Mouse (Mus musculus) bone marrow, adult 2 months (tissue): Measurements from ENCODE around the gene Plk2. TPM values are rescaled to one million over a fixed set of nuclear protein-coding genes. Genes with fewer than 3 reads are reported as not detected.
A peak's percentile ranks its signal among the peaks of the same experiment; 100 is the strongest.

Experiments
- H3K27ac ChIP-seq: fragments of 200-500 bp; 2 replicates; pipeline ENCODE4 v1.5.1; 2012; ENCODE audit warnings: low read depth, mild to moderate bottlenecking, control low read depth, inconsistent platforms, low read length; ENCODE audit not compliant: control insufficient read depth, poor library complexity, insufficient read depth
- H3K4me1 ChIP-seq: fragments of 200-500 bp; 2 replicates; pipeline ENCODE4 v1.6.1; 2011; ENCODE audit warnings: low read length; ENCODE audit not compliant: control insufficient read depth, insufficient read depth
- H3K4me3 ChIP-seq: fragments of 200-500 bp; replicated peaks from 2 replicates; pipeline ENCODE3; 2011; ENCODE audit warnings: mild to moderate bottlenecking, low read depth, low read length, control low read depth; ENCODE audit not compliant: control insufficient read depth
- CTCF ChIP-seq: fragments of 200-500 bp; IDR thresholded peaks from 2 replicates; pipeline ENCODE4 v1.5.1; 2011; ENCODE audit warnings: low read length, control low read depth; ENCODE audit not compliant: control insufficient read depth, insufficient read depth
- POLR2A ChIP-seq: fragments of 200-500 bp; IDR thresholded peaks from 2 replicates; pipeline ENCODE4 v1.6.1; 2011; ENCODE audit warnings: low read depth, mild to moderate bottlenecking, control low read depth, low read length, borderline replicate concordance; ENCODE audit not compliant: control insufficient read depth
- WGBS: fragments of 180-500 bp; shearing (Covaris S2); methylation state at CpG from one replicate; pipeline ENCODE4 v1.1.7; 2018; 5-methylcytosine and 5-hydroxymethylcytosine counted together
- polyA plus RNA-seq: library from polyadenylated mRNA; stranded (reverse); fragments of >200 nt; gene quantifications from 2 replicates; pipeline ENCODE4 v1.2.4, GENCODE M21; 2011; ENCODE audit warnings: low replicate concordance; ENCODE audit not compliant: missing spikeins, insufficient read depth, insufficient read length

Plk2 gene
- polyA plus RNA-seq, 1 experiment: 14.4 TPM

DNA sequence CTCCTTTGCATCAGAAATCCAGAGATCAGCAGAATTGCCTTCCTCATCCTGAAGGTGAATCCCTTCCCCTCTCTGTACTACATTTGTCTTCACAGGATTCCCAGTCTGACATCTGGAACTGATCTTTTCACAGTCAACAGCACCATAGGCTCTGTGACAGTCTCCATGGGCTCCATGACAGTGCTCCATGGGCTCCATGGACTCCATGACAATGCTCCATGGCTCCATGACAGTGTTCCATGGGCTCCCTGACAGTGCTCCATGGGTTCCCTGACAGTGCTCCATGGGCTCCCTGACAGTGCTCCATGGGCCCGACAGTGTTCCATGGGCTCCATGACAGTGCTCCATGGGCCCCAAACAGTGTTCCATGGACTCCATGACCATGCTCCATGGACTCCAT, 25.2 kb upstream of the Plk2 start:
- H3K4me3 ChIP-seq: no peak overlapping the region
- TF ChIP-seq POLR2A (no peak), CTCF (no peak)
- WGBS: 80% methylated on average over 1 of the region's 1 CpGs
- H3K4me1 ChIP-seq: peaks cover 3% of the 10 kb centered on the region; the same call in 1 of the 2 replicates
- H3K27ac ChIP-seq: no peak overlapping the region

DNA sequence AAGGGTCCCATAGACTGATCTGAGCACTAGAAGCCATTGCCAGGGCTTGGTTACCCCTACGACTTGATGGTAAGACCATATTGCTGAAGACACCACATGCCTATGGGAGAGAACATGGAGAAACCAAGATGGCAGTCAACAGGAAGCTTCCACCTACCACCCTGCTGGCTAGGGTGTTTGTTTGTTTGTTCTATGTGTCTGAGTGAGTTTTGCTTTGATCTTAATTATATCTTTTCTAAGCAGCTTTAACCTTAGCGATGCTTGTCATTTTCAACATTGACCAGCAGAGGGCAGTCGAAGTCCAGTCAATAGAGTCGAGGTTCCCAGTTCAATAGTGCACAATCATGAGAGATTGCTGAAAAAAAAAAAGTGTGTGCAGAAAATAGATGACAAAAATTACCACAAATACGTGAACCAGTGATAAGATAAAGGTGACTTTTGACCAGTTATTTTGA, 12.4 kb upstream of the Plk2 start:
- TF ChIP-seq POLR2A: no peak
- no peak for TF ChIP-seq CTCF
- no peaks in the 10 kb centered on the region for H3K4me1 ChIP-seq
- 17% methylated on average over 5 of the region's 5 CpGs for WGBS
- no peak overlapping the region for H3K4me3 ChIP-seq
- H3K27ac ChIP-seq: no peak overlapping the region

DNA sequence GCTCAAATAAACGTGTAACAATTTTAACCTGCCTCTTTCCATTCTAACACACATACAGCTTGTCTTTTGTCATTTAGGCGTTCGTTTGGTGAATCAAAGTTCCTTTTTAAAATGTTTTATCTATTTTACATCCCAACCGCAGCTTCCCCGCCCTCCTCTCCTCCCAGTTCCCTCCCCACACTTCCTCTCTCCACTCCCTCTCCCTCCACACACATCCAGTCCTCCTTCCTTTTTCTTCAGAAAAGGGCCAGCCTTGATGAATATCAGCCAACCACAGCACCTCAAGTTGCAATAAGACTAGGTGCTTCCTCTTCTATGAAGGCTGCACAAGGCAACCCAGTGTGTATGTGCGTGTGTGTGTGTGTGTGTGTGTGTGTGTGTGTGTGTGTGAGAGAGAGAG, 10.3 kb upstream of the Plk2 start:
- WGBS: under 1% methylated on average over 6 of the region's 6 CpGs
- TF ChIP-seq POLR2A (no peak), CTCF (no peak)
- H3K27ac ChIP-seq: no peak overlapping the region
- no peak overlapping the region for H3K4me3 ChIP-seq
- H3K4me1 ChIP-seq: no peaks in the 10 kb centered on the region

DNA sequence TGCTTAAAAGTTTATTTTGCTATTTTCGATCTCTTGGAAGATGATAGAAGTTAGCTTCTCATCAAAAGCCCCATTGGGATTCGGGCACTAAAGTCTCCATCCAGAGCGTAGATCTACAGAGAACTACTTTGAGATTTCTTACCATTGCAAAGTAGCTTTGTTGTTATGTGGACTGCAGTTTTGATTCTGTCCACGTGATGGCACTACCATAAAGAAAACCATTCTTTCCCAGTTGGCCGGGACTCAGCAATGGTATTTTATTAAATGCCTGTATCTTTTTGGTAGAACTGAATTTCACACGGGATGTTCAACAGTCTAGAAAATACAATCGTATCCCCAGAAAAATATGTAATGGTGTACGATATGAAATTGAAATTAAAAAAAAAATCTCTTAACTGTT, 2.6 kb upstream of the Plk2 start:
- 12% methylated on average over 8 of the region's 8 CpGs for WGBS
- TF ChIP-seq POLR2A (no peak), CTCF (no peak)
- H3K4me3 ChIP-seq: no peak overlapping the region
- H3K27ac ChIP-seq: no peak overlapping the region
- H3K4me1 ChIP-seq: no peaks in the 10 kb centered on the region; the same call in 1 of the 2 replicates

DNA sequence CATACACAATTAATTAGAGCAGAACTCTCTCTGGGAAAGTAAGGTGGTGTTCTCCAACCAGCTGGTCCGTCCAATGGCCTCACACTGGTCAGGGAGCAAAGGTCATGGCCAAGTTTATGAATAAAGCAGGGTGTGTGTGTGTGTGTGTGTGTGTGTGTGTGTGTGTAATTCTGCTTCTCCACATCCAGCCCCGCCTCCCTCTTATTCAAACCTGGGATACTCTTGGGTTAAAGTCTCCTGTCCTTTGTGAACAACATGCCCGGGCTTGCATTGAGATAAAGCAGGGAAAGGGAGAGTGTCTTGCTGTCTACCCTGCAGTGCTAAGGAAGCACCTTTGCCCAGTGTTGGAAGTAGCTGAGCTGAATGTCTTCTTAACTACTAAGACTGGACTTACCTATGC, 2.2 kb upstream of the Plk2 start:
- no peaks in the 10 kb centered on the region; the same call in 1 of the 2 replicates for H3K4me1 ChIP-seq
- WGBS: 50% methylated on average over 3 of the region's 3 CpGs
- H3K4me3 ChIP-seq: no peak overlapping the region
- H3K27ac ChIP-seq: no peak overlapping the region
- no peak for TF ChIP-seq POLR2A
- no peak for TF ChIP-seq CTCF

DNA sequence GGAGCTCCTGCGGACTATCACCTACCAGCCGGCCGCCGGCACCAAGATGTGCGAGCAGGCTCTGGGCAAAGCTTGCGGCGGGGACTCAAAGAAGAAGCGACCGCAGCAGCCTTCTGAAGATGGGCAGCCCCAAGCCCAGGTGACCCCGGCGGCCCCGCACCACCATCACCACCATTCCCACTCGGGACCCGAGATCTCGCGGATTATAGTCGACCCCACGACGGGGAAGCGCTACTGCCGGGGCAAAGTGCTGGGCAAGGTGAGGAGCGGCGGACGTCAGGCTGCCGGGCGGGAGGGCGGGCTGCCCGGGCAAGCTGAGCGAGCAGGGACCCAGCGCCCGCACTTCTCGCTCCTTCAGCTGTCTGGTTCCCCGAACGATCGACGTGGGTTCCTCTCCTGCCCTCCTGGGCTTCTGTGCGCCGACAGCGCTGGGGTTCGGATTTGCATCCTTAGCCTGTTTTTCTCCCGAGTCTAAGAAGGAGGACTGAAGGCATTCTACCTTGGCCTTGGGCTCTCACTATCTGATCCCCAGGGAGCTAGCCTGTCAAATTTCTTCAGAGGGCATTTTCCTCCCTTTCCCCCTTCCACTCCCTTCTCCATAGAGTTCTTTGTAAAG, 441 bp downstream of the Plk2 start:
- no peaks in the 10 kb centered on the region; the same call in 1 of the 2 replicates for H3K4me1 ChIP-seq
- H3K4me3 ChIP-seq: peak overlapping the region; percentile 62
- 2% methylated on average over 41 of the region's 41 CpGs for WGBS
- H3K27ac ChIP-seq: no peak overlapping the region
- TF ChIP-seq CTCF (no peak), POLR2A (no peak)

DNA sequence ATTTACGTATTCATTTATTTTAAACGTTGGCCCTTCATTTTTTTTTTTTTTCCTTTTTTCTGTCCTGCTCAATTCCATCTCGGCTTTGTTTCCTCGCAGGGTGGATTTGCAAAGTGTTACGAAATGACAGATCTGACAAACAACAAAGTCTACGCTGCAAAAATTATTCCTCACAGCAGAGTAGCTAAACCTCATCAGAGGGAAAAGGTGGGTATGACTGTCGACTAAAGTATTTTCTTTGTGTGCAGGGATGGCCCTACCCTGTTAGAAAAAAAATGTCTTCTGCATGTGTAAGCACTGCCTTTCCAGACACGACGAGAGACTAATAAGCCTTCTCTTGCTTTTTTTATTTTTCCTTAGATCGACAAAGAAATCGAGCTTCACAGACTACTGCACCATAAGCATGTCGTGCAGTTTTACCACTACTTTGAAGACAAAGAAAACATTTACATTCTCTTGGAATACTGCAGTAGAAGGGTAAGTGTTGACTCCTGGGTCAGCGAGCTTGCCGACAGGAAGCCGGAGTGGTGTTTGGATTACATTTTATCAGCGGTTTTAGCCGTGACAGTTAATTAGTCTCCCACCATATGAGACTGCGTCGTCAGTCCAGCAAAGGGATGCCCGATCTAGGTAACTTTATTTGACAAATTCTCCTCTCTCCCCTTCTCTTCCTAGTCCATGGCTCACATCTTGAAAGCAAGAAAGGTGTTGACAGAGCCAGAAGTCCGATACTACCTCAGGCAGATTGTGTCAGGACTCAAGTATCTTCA, 1.3 kb downstream of the Plk2 start:
- no peaks in the 10 kb centered on the region; the same call in 1 of the 2 replicates for H3K4me1 ChIP-seq
- TF ChIP-seq POLR2A (no peak), CTCF (no peak)
- WGBS: 15% methylated on average over 21 of the region's 21 CpGs
- H3K4me3 ChIP-seq: no peak overlapping the region
- H3K27ac ChIP-seq: no peak overlapping the region

DNA sequence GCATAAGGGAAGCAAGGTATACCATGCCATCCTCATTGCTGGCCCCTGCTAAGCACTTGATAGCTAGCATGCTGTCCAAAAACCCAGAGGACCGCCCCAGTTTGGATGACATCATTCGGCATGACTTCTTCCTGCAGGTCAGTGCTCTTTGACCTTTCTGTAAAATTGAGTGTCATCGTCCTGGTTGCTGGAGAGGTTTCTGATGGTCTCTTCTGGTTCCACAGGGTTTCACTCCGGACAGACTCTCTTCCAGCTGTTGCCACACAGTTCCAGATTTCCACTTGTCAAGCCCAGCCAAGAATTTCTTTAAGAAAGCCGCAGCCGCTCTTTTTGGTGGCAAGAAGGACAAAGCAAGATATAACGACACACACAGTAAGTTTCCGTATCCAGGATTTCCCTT, 2.9 kb downstream of the Plk2 start:
- Histone ChIP-seq H3K4me1 (no peaks in the 10 kb centered on the region; the same call in 1 of the 2 replicates), H3K4me3 (no peak overlapping the region), H3K27ac (no peak overlapping the region)
- TF ChIP-seq POLR2A (no peak), CTCF (no peak)
- WGBS: 87% methylated on average over 8 of the region's 8 CpGs
